Mouse (Mus musculus): Measurements from ENCODE around the gene Cd40lg.

Cd40lg gene

GRCm38 (mm10) chrX:57211876-57212275 is at the start of gene Cd40lg:
Gene Cd40lg, plus strand, starts transcription at chrX:57212143.
- DNase-seq (ENCODE audit: low read depth), result no peak

- DNase-seq (ENCODE audit: low read depth), result no peak
Observed at GRCm38 (mm10) chrX:57166549-57166948, 45.4 kb upstream of the Cd40lg start.

GRCm38 (mm10) chrX:57171269-57171668 is 40.7 kb upstream of the Cd40lg start:
- no peak for DNase-seq (ENCODE audit: low read depth)

GRCm38 (mm10) chrX:57177225-57177779 is 34.6 kb upstream of the Cd40lg start:
- DNase-seq (ENCODE audit: low read depth), result no peak

GRCm38 (mm10) chrX:57182470-57182869 is 29.5 kb upstream of the Cd40lg start:
- DNase-seq (ENCODE audit: low read depth), result no peak

- DNase-seq (ENCODE audit: low read depth), result no peak
Observed at GRCm38 (mm10) chrX:57183359-57183758, 28.6 kb upstream of the Cd40lg start.

GRCm38 (mm10) chrX:57187301-57187700 is 24.6 kb upstream of the Cd40lg start:
- DNase-seq (ENCODE audit: low read depth), result no peak

GRCm38 (mm10) chrX:57189335-57189734 is 22.6 kb upstream of the Cd40lg start:
- no peak for DNase-seq (ENCODE audit: low read depth)

- DNase-seq (ENCODE audit: low read depth), result no peak
Observed at GRCm38 (mm10) chrX:57196319-57196718, 15.6 kb upstream of the Cd40lg start.

- DNase-seq (ENCODE audit: low read depth), result no peak
Observed at GRCm38 (mm10) chrX:57198036-57198435, 13.9 kb upstream of the Cd40lg start.

- no peak for DNase-seq (ENCODE audit: low read depth)
Observed at GRCm38 (mm10) chrX:57200397-57200796, 11.5 kb upstream of the Cd40lg start.

GRCm38 (mm10) chrX:57210591-57210990 is 1.4 kb upstream of the Cd40lg start:
- no peak for DNase-seq (ENCODE audit: low read depth)

- no peak for DNase-seq (ENCODE audit: low read depth)
Observed at GRCm38 (mm10) chrX:57212862-57213261, 919 bp downstream of the Cd40lg start.

- DNase-seq (ENCODE audit: low read depth), result no peak
Observed at GRCm38 (mm10) chrX:57215495-57215894, 3.6 kb downstream of the Cd40lg start.

- DNase-seq (ENCODE audit: low read depth), result no peak
Observed at GRCm38 (mm10) chrX:57216271-57216670, 4.3 kb downstream of the Cd40lg start.

- no peak for DNase-seq (ENCODE audit: low read depth)
Observed at GRCm38 (mm10) chrX:57219563-57219962, 7.6 kb downstream of the Cd40lg start.

- no peak for DNase-seq (ENCODE audit: low read depth)
Observed at GRCm38 (mm10) chrX:57221881-57222280, 9.9 kb downstream of the Cd40lg start.

GRCm38 (mm10) chrX:57223301-57223700 is 11.4 kb downstream of the Cd40lg start:
- no peak for DNase-seq (ENCODE audit: low read depth)

GRCm38 (mm10) chrX:57228178-57228577 is 16.2 kb downstream of the Cd40lg start:
- no peak for DNase-seq (ENCODE audit: low read depth)

GRCm38 (mm10) chrX:57233596-57233995 is 21.7 kb downstream of the Cd40lg start:
- DNase-seq (ENCODE audit: low read depth), result no peak

- DNase-seq (ENCODE audit: low read depth), result peak; percentile 5
Observed at GRCm38 (mm10) chrX:57235982-57236381, 24.0 kb downstream of the Cd40lg start.

- DNase-seq (ENCODE audit: low read depth), result no peak
Observed at GRCm38 (mm10) chrX:57238572-57238971, 26.6 kb downstream of the Cd40lg start.

GRCm38 (mm10) chrX:57253329-57254055 is 41.5 kb downstream of the Cd40lg start:
- no peak for DNase-seq (ENCODE audit: low read depth)

GRCm38 (mm10) chrX:57260744-57261143 is 48.8 kb downstream of the Cd40lg start:
- DNase-seq (ENCODE audit: low read depth), result no peak

Data from c-Kit-positive CD71-positive TER-119-negative erythroid progenitor cells, embryonic 14.5 days (primary cell).